Mouse (Mus musculus) thymus, postnatal 25 days (tissue): ENCODE results near the gene Ano6.

Experiments used
- DNase-seq: peaks from one replicate; pipeline ENCODE4 v3.0.0; 2022

Ano6 gene

GRCm38 (mm10) chr15:95858876-95859655, 68.4 kb downstream of the Ano6 start:
- no peak for DNase-seq

- DNase-seq, result no peak
Observed at GRCm38 (mm10) chr15:95863865-95864660, 73.4 kb downstream of the Ano6 start.

GRCm38 (mm10) chr15:95865311-95866100, 74.9 kb downstream of the Ano6 start:
- no peak for DNase-seq

GRCm38 (mm10) chr15:95868172-95868571, 77.5 kb downstream of the Ano6 start:
- no peak for DNase-seq

GRCm38 (mm10) chr15:95869611-95870010, 79.0 kb downstream of the Ano6 start:
- no peak for DNase-seq

GRCm38 (mm10) chr15:95871631-95872030, 81.0 kb downstream of the Ano6 start:
- no peak for DNase-seq

- DNase-seq, result no peak
Observed at GRCm38 (mm10) chr15:95872447-95872846, 81.8 kb downstream of the Ano6 start.

- no peak for DNase-seq
Observed at GRCm38 (mm10) chr15:95873276-95873675, 82.6 kb downstream of the Ano6 start.

- DNase-seq, result no peak
Observed at GRCm38 (mm10) chr15:95874216-95874615, 83.6 kb downstream of the Ano6 start.

GRCm38 (mm10) chr15:95874726-95875125, 84.1 kb downstream of the Ano6 start:
- no peak for DNase-seq

GRCm38 (mm10) chr15:95875898-95876297, 85.3 kb downstream of the Ano6 start:
- DNase-seq, result no peak

GRCm38 (mm10) chr15:95880616-95881151, 90.0 kb downstream of the Ano6 start:
- no peak for DNase-seq

GRCm38 (mm10) chr15:95882436-95882835, 91.8 kb downstream of the Ano6 start:
- no peak for DNase-seq

- DNase-seq, result no peak
Observed at GRCm38 (mm10) chr15:95883559-95883958, 92.9 kb downstream of the Ano6 start.

- no peak for DNase-seq
Observed at GRCm38 (mm10) chr15:95884658-95885620, 94.3 kb downstream of the Ano6 start.

- no peak for DNase-seq
Observed at GRCm38 (mm10) chr15:95885953-95886820, 95.5 kb downstream of the Ano6 start.

- DNase-seq, result no peak
Observed at GRCm38 (mm10) chr15:95887365-95887764, 96.7 kb downstream of the Ano6 start.

GRCm38 (mm10) chr15:95888556-95888955, 97.9 kb downstream of the Ano6 start:
- no peak for DNase-seq

GRCm38 (mm10) chr15:95890368-95890767, 99.7 kb downstream of the Ano6 start:
- DNase-seq, result peak; percentile 33

- no peak for DNase-seq
Observed at GRCm38 (mm10) chr15:95892171-95892570, 101.5 kb downstream of the Ano6 start.

- DNase-seq, result peak; percentile 18
Observed at GRCm38 (mm10) chr15:95892929-95893328, 102.3 kb downstream of the Ano6 start.
